Mouse (Mus musculus) granulocyte monocyte progenitor cell, adult 5-6 weeks (primary cell): ENCODE results near the gene Gm13289. TPM values are rescaled to one million over a fixed set of nuclear protein-coding genes. Genes with fewer than 3 reads are reported as not detected.
A peak's percentile ranks its signal among the peaks of the same experiment; 100 is the strongest.
"Not testable (repeated sequence)": the region's sequence is repeated elsewhere in the genome, so short reads cannot be mapped to it uniquely, and the experiment has no call there.

Experiments used
- ATAC-seq: replicated peaks from 2 replicates; pipeline ENCODE4 v1.8.0; 2016; ENCODE audit warnings: mild to moderate bottlenecking, moderate TSS enrichment, inconsistent platforms; ENCODE audit not compliant: poor library complexity, severe bottlenecking
- total RNA-seq, 2 experiments: library from RNA; stranded (forward) in 1 of 2; stranded (reverse) in 1 of 2; fragments of 200-712, 200-1000 nt in 1 of 2; fragments of >200 nt in 1 of 2; fragmentation: Nextera tagmentation in 1 of 2; gene quantifications; 2 replicates each; pipeline ENCODE4 v1.2.3; 2014 to 2017

The Gm13289 gene
- total RNA-seq (2014; fragmentation: Nextera tagmentation) (not detected in 2 replicates), total RNA-seq (2017) (not detected in 2 replicates)

- ATAC-seq, result not testable (repeated sequence)
Observed at GRCm38 (mm10) chr4:88776622-88777021, at the start of gene Gm13289. Gm13289 (plus strand) TSS chr4:88776922.

GRCm38 (mm10) chr4:88727324-88727723, 49.4 kb upstream of the Gm13289 start:
- ATAC-seq, result peak; percentile 89

GRCm38 (mm10) chr4:88738480-88738879, 38.2 kb upstream of the Gm13289 start:
- ATAC-seq, result peak; percentile 66

GRCm38 (mm10) chr4:88739036-88739435, 37.7 kb upstream of the Gm13289 start:
- ATAC-seq, result peak; percentile 79

GRCm38 (mm10) chr4:88741426-88741825, 35.3 kb upstream of the Gm13289 start:
- peak; percentile 67 for ATAC-seq

GRCm38 (mm10) chr4:88742771-88743371, 33.9 kb upstream of the Gm13289 start:
- peak; percentile 21; the same call in 1 of the 2 replicates for ATAC-seq

- no peak for ATAC-seq
Observed at GRCm38 (mm10) chr4:88744207-88744606, 32.5 kb upstream of the Gm13289 start.

GRCm38 (mm10) chr4:88749926-88750325, 26.8 kb upstream of the Gm13289 start:
- no peak for ATAC-seq

GRCm38 (mm10) chr4:88754818-88755340, 21.8 kb upstream of the Gm13289 start, which contains the start of gene Gm13271:
Gm13271 (plus strand) TSS chr4:88754868.
- not testable (repeated sequence) for ATAC-seq

GRCm38 (mm10) chr4:88756581-88757513, 19.9 kb upstream of the Gm13289 start:
- not testable (repeated sequence) for ATAC-seq

GRCm38 (mm10) chr4:88757628-88758031, 19.1 kb upstream of the Gm13289 start:
- peak; percentile 100 for ATAC-seq

- ATAC-seq, result not testable (repeated sequence)
Observed at GRCm38 (mm10) chr4:88758751-88759150, 18.0 kb upstream of the Gm13289 start.

GRCm38 (mm10) chr4:88759610-88760268, 17.0 kb upstream of the Gm13289 start, which contains the start of gene Gm13283:
Gm13283 (plus strand) TSS chr4:88760119.
- not testable (repeated sequence) for ATAC-seq

GRCm38 (mm10) chr4:88760431-88760830, 16.3 kb upstream of the Gm13289 start:
- ATAC-seq, result not testable (repeated sequence)

GRCm38 (mm10) chr4:88761776-88762175, 14.9 kb upstream of the Gm13289 start:
- ATAC-seq, result not testable (repeated sequence)

GRCm38 (mm10) chr4:88762341-88762740, 14.4 kb upstream of the Gm13289 start:
- ATAC-seq, result not testable (repeated sequence)

GRCm38 (mm10) chr4:88763384-88764018, 13.2 kb upstream of the Gm13289 start:
- ATAC-seq, result peak; percentile 82

GRCm38 (mm10) chr4:88773534-88773933, 3.2 kb upstream of the Gm13289 start, which contains the start of gene Gm13290:
Gm13290 (plus strand) TSS chr4:88773834.
- not testable (repeated sequence) for ATAC-seq

- not testable (repeated sequence) for ATAC-seq
Observed at GRCm38 (mm10) chr4:88779550-88779949, 2.8 kb downstream of the Gm13289 start, which contains the start of gene Gm13272. Gm13272 (plus strand) TSS chr4:88779850.
